Mouse (Mus musculus): Measurements from ENCODE around the gene Ntm. TPM values are rescaled to one million over a fixed set of nuclear protein-coding genes. Genes with fewer than 3 reads are reported as not detected.

Gene Ntm
- total RNA-seq, 2 experiments from 2014 or later: not detected

DNA sequence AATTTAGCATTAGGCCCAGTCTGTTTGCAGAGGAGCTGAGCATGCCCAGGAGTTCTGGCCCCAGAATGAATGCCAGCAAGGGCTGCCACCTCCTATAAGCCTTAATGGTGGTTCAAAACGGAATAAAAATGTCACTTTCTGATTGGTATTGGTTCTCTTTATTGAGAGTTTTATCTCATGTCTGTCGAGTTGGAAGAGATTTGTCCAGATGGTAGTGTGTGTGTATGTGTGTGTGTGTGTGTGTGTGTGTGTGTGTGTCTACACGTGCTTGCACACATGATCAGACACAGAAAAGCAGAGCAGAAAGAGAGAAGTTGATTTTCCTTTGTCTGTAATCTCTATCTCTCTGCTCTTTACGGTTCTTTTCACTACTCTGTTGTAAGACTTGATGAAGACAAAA is 518.9 kb downstream of the Ntm start:
- no peak for ATAC-seq (replicated peaks; ENCODE audit: low FRiP score, low TSS enrichment, poor library complexity, severe bottlenecking)

DNA sequence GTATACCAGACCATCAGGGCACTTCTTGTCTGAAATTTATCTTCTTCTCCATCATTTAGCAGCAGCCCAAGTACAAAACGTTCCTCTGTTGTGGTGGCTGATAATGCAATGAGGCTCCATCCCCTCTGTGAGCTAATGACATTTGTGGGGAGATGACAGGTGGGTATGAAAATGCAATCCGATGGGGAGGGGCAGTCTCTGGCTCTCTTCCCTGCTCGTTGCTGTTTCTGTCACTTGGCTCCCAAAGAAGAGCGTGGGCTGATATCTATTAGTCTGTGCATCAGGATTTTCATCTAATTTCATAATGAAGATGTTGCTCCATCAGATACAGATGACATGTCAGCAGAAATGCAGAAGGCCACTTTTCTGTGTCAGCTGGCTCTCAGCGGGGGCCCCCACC is 523.5 kb downstream of the Ntm start:
- no peak for ATAC-seq (replicated peaks; ENCODE audit: low FRiP score, low TSS enrichment, poor library complexity, severe bottlenecking)

- ATAC-seq (replicated peaks; ENCODE audit: low FRiP score, low TSS enrichment, poor library complexity, severe bottlenecking): no peak
Measured at GRCm38 (mm10) chr9:29434611-29435010, 528.3 kb downstream of the Ntm start.

DNA sequence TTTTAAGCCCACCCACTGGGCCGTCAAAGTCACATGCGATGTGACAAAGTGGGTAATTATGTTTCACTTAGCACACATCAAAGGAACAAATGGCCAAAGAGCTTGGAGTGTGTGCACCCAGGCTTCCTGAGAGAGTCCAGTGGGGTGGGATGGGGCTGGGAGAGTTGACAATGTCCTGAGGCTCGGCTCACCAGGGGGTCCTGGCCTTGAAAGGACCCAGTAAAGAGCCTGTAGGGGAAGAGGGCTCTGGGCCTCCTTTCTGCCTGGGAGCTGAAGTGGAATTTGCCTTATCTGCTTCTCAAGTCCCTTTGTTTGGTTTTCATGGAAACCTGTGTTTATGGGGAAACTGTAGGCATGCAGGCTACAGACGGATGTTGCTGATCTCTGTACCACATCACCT is 529.0 kb downstream of the Ntm start:
- ATAC-seq (replicated peaks; ENCODE audit: low FRiP score, low TSS enrichment, poor library complexity, severe bottlenecking): no peak

DNA sequence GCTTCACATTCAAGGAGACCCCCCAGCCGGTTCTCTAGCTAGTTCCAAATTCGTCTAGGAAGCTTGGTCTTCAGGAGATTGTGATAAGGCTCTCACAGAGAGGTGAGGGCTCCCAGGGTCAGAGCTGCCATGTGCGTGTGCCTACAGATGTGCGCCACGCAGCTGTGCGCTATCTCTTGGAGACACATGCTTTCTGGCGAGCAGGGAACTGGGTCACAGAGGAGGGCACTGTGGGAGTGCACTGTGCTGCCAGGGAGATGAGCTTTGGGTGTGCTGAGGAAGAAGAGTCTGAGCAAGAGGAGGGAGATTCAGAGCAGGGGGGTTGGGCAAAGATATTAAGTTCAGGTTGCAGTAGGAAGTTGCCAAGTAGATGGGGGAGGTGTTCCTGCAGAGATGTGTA is 529.8 kb downstream of the Ntm start:
- no peak for ATAC-seq (replicated peaks; ENCODE audit: low FRiP score, low TSS enrichment, poor library complexity, severe bottlenecking)

DNA sequence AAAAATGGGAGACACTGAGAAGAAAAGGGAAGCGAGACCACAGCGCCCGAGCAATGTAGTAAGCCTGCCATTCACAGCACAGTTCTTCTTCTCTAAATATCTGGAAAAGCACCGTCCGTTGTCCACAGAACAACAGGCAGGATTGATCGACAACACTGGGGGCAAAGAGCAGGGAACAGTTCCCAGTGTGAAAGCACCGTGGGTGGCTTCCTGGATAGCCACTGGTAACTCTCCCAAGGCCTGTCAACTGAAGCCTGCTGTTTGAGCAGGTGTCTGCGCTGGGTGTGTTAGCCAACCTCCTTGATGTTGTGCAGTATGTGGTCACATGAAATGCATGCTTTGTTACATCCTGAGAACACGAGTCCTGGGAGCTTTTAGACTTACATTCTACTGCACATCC is 531.4 kb downstream of the Ntm start:
- no peak for ATAC-seq (replicated peaks; ENCODE audit: low FRiP score, low TSS enrichment, poor library complexity, severe bottlenecking)

GRCm38 (mm10) chr9:29430189-29430588 is 532.8 kb downstream of the Ntm start:
- ATAC-seq (replicated peaks; ENCODE audit: low FRiP score, low TSS enrichment, poor library complexity, severe bottlenecking): no peak

DNA sequence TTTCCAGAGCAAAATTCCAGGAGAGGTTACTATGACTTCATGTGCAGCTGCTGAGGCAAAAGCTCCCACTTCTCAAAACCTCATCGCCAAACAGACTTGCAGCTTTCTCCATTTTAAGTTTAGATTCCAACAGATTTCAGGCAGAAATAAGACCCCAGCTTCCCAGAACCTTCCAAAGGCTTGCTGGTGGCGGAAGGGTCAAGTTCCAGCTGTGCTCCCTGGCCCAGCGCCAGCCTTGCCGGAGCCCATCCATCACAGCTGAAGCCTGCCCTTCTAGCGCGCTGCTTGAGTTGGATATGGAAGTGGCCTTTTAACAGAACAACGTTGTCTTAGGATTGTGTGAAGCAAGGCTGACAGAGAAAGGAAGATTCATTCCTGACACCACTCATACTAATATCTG is 534.6 kb downstream of the Ntm start:
- no peak for ATAC-seq (replicated peaks; ENCODE audit: low FRiP score, low TSS enrichment, poor library complexity, severe bottlenecking)

DNA sequence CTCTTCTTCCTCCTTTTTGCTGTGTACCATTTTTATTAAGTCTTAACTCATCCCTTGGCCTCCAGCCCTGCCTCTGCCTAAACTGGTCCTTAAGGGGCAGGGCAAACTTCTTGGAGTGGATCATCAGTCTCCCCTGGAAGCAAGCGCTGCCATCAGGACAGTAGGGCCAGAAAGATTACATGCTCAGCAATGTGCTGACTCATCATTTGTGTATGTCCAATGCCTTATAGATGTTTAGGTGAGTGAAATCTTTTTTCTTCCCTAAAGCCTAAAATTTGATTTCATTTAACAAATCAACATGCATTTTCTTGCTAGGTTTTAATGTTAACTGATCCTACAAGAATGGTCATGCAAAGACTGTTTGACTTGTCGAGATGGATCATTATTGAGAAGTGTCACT is 536.7 kb downstream of the Ntm start:
- ATAC-seq (replicated peaks; ENCODE audit: low FRiP score, low TSS enrichment, poor library complexity, severe bottlenecking): no peak

DNA sequence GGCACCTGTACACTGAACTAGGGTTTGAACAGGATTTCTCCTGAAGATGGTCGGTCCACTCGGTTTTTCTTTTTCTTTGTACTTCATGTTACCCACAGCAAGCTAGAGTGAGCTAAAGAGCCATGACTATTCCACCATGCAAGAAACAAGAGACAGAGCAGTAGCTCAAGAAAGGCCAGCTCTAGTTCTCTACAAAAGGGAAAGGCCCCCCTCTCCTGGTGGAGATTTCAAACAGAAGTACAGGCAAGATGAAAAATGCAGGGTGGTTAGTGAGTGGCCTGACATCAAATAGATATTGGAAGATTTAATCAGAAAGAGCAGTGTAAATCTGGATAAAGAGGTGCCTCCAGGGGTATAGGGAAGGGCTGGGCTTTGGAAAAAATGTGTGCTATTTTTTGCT is 547.4 kb downstream of the Ntm start:
- no peak for ATAC-seq (replicated peaks; ENCODE audit: low FRiP score, low TSS enrichment, poor library complexity, severe bottlenecking)

- ATAC-seq (replicated peaks; ENCODE audit: low FRiP score, low TSS enrichment, poor library complexity, severe bottlenecking): no peak
Measured at GRCm38 (mm10) chr9:29413126-29413525, 549.8 kb downstream of the Ntm start.

- no peak for ATAC-seq (replicated peaks; ENCODE audit: low FRiP score, low TSS enrichment, poor library complexity, severe bottlenecking)
Measured at GRCm38 (mm10) chr9:29412181-29412771, 550.7 kb downstream of the Ntm start.

GRCm38 (mm10) chr9:29411408-29412180 is 551.3 kb downstream of the Ntm start:
- no peak for ATAC-seq (replicated peaks; ENCODE audit: low FRiP score, low TSS enrichment, poor library complexity, severe bottlenecking)

- ATAC-seq (replicated peaks; ENCODE audit: low FRiP score, low TSS enrichment, poor library complexity, severe bottlenecking): no peak
Measured at GRCm38 (mm10) chr9:29410728-29411407, 552.1 kb downstream of the Ntm start.

GRCm38 (mm10) chr9:29410284-29410683 is 552.7 kb downstream of the Ntm start:
- no peak for ATAC-seq (replicated peaks; ENCODE audit: low FRiP score, low TSS enrichment, poor library complexity, severe bottlenecking)

DNA sequence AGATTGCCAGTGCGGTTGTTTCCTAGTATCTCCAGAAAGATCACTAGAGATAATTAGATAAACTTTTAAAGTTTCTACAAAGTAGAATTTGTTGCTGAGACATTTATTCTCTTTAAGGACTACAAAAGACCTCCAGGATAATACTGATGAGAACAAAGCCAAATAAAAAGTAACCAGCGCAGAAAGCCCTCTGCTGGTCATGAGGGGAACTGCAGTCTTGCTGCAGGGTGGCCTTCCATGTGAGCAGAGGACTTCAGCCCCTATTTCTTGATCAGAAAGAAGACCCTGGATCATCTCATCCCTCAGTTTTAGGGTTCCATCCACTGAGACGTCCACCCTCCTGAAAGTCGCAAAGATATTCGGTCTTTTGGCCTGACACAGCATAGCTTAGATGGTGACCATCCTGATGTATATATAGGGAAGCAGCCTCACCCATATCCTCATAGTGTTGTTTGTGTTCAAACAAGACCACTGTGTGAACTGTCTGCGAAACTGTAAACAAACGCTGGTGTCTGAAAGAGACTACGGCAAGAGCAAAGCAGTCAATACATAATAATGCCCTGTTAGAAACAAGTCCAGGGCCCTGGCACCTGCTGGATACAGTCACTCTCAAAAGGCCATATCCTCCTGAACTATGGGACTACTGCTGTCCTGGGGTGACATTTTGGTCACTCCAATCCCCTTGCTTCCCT is 553.6 kb downstream of the Ntm start:
- ATAC-seq (replicated peaks; ENCODE audit: low FRiP score, low TSS enrichment, poor library complexity, severe bottlenecking): no peak

GRCm38 (mm10) chr9:29407954-29408353 is 555.0 kb downstream of the Ntm start:
- ATAC-seq (replicated peaks; ENCODE audit: low FRiP score, low TSS enrichment, poor library complexity, severe bottlenecking): no peak

DNA sequence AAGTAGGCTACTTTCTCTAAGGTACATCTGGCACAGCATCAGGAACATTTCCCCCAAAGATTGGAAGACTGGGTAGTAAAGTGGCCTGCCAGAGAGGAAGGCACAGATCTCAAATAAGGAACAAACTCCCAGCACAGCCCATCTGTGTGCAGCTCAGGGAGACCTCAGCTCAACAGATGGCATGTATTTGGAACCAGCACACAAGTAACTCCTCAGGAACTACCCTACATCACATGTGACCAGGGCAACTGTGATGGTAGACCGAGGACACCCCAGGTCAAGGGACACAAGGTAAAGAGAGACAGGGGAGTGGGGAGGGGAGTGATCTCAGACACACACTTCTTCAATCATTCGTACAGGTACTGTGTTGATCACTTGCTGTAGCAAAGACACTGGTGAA is 556.0 kb downstream of the Ntm start:
- ATAC-seq (replicated peaks; ENCODE audit: low FRiP score, low TSS enrichment, poor library complexity, severe bottlenecking): no peak

DNA sequence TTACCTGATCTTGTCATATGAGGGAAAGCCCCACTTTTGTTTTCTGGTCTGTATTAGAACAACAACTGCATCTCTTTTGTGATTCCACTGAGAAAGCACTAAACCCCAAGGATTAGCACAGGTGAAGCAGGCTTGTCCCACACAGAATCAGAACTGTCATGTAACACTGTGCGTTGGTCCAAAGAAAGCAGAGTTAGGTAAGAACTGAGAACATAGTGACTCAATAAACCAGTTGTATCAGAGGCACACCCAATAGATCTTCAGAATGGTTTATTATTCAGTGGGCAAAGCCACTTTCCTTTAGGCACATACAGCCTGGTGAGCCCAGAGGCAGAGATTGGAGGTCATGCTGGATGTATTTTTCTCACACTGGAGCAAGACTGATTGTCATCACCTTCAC is 556.9 kb downstream of the Ntm start:
- ATAC-seq (replicated peaks; ENCODE audit: low FRiP score, low TSS enrichment, poor library complexity, severe bottlenecking): no peak

DNA sequence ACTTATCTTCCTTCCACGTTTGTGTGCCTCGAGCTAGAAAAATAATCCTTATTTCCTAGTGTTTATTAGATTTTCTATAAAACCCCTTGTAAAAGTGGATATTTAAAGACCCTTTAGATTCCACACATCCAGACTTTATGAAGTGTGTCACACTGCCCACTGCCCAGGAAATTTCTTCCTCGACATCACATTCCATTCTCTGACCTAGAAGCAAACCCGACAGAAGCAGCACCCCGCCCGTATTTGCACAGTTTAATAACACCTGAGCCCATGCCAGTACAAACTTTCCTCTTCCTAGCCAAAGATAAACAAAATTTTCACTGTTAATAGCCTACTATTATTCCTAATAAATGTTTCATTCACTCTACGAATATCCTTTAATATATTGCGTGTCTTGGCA is 562.8 kb downstream of the Ntm start:
- ATAC-seq (replicated peaks; ENCODE audit: low FRiP score, low TSS enrichment, poor library complexity, severe bottlenecking): no peak

Measured in megakaryocyte-erythroid progenitor cell, adult 5-6 weeks (primary cell).